Mouse (Mus musculus): ENCODE data around the gene Zfp600.
"Not testable (repeated sequence)": the region's sequence is repeated elsewhere in the genome, so short reads cannot be mapped to it uniquely, and the experiment has no call there.

Zfp600 gene

GRCm38 (mm10) chr4:146156524-146156923, at the start of gene Zfp600:
Zfp600 (plus strand) TSS chr4:146156824.
- TF ChIP-seq GATA4 (IDR thresholded peaks at IDR 0.05; ENCODE audit: insufficient replicate concordance, low read length) = not testable (repeated sequence)

Measured in liver, adult (tissue).